Mouse (Mus musculus) midbrain, embryonic 12.5 days (tissue): Measurements from ENCODE around the gene Ankrd23. TPM values are rescaled to one million over a fixed set of nuclear protein-coding genes. Genes with fewer than 3 reads are reported as not detected.

Source experiments
- ATAC-seq: fragments of 200-750 bp; cut with Nextera tagmentation; 2 replicates; pipeline ENCODE4 v1.8.0; 2017; ENCODE audit warnings: low read depth, moderate TSS enrichment, moderate library complexity; ENCODE audit not compliant: low FRiP score
- H3K27ac ChIP-seq: fragments of 300-500 bp; sonication (generic); replicated peaks from 2 replicates; pipeline ENCODE4 v1.5.1; 2016; ENCODE audit warnings: mild to moderate bottlenecking
- H3K27me3 ChIP-seq: fragments of 300-500 bp; sonication (generic); 2 replicates; pipeline ENCODE4 v1.6.1; 2016; ENCODE audit warnings: mild to moderate bottlenecking
- H3K36me3 ChIP-seq: fragments of 300-500 bp; sonication (generic); 2 replicates; pipeline ENCODE4 v1.6.1; 2016
- H3K4me1 ChIP-seq: fragments of 300-500 bp; sonication (generic); 2 replicates; pipeline ENCODE4 v1.6.1; 2016
- H3K4me2 ChIP-seq: fragments of 300-500 bp; sonication (generic); replicated peaks from 2 replicates; pipeline ENCODE4 v1.6.1; 2016; ENCODE audit warnings: mild to moderate bottlenecking, moderate library complexity
- H3K4me3 ChIP-seq: fragments of 300-500 bp; sonication (generic); 2 replicates; pipeline ENCODE4 v1.5.1; 2016; ENCODE audit warnings: mild to moderate bottlenecking
- H3K9ac ChIP-seq: fragments of 300-500 bp; sonication (generic); replicated peaks from 2 replicates; pipeline ENCODE4 v1.6.1; 2016; ENCODE audit warnings: mild to moderate bottlenecking, moderate library complexity
- H3K9me3 ChIP-seq: fragments of 300-500 bp; sonication (generic); 2 replicates; pipeline ENCODE4 v1.6.1; 2016; ENCODE audit warnings: mild to moderate bottlenecking
- WGBS: fragments of 180-500 bp; shearing (Covaris S2); methylation state at CpG from one replicate; pipeline ENCODE4 v1.1.7; 2016; 5-methylcytosine and 5-hydroxymethylcytosine counted together
- polyA plus RNA-seq: library from polyadenylated mRNA; unstranded; fragments of >200 nt; fragmentation: Nextera tagmentation; extraction: Ambion mirVana; gene quantifications from 2 replicates; pipeline ENCODE4 v1.2.1, GENCODE M21; 2016

Ankrd23 gene
- polyA plus RNA-seq, 1 experiment from 2014 or later = 19.8 TPM

GRCm38 (mm10) chr1:36526903-36527302 is 9.8 kb downstream of the Ankrd23 start:
- Histone ChIP-seq H3K27ac (0 out of 2 replicates have a peak overlapping the region, but pooled peaks have one; percentile 20), H3K36me3 (peaks cover 58% of the 10 kb centered on the region), H3K4me2 (no peak overlapping the region), H3K4me1 (peaks cover 11% of the 10 kb centered on the region; the same call in 1 of the 2 replicates), H3K4me3 (no peak overlapping the region), H3K9ac (no peak overlapping the region), H3K9me3 (no peaks in the 10 kb centered on the region), H3K27me3 (no peaks in the 10 kb centered on the region)
- ATAC-seq = no peak
- WGBS = 96% methylated on average over 10 of the region's 10 CpGs

- ATAC-seq = no peak
Observed at GRCm38 (mm10) chr1:36525774-36526173, 10.9 kb downstream of the Ankrd23 start.

DNA sequence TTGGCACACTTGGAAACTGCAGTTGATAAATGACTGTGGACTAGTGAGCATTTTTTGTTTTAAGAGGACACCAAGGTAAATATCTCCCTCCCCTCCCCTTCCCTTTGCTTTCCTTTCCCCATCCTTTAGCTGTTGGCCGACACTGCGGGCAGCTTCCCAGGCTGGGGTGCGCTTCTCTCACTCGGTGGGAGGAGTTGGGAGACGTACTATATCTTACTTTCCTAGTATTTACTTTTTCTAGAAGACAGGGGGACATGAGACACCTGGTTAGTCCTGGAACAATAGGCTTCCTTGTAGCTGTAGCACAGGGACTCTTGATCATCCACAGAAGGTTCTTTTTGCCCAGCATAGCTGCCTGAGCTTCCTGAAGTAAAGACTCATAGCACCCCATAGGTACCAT is 12.6 kb downstream of the Ankrd23 start:
- no peak overlapping the region for H3K4me2 ChIP-seq
- ATAC-seq = no peak
- H3K27me3 ChIP-seq = no peaks in the 10 kb centered on the region
- H3K36me3 ChIP-seq = peaks cover 77% of the 10 kb centered on the region
- WGBS = 90% methylated on average over 5 of the region's 5 CpGs
- no peak overlapping the region for H3K4me3 ChIP-seq
- H3K9ac ChIP-seq = no peak overlapping the region
- H3K9me3 ChIP-seq = no peaks in the 10 kb centered on the region
- H3K4me1 ChIP-seq = peaks cover 11% of the 10 kb centered on the region; the same call in 1 of the 2 replicates
- H3K27ac ChIP-seq = peak overlapping the region; percentile 20; the same call in 1 of the 2 replicates

More at GRCm38 (mm10) chr1:36525774-36526173, 10.9 kb downstream of the Ankrd23 start:
- Histone ChIP-seq H3K36me3 (peaks cover 63% of the 10 kb centered on the region), H3K9ac (no peak overlapping the region), H3K27me3 (no peaks in the 10 kb centered on the region), H3K9me3 (no peaks in the 10 kb centered on the region), H3K4me2 (no peak overlapping the region), H3K4me3 (no peak overlapping the region), H3K4me1 (peaks cover 11% of the 10 kb centered on the region; the same call in 1 of the 2 replicates), H3K27ac (no peak overlapping the region)
- WGBS = 90% methylated on average over 12 of the region's 12 CpGs

DNA sequence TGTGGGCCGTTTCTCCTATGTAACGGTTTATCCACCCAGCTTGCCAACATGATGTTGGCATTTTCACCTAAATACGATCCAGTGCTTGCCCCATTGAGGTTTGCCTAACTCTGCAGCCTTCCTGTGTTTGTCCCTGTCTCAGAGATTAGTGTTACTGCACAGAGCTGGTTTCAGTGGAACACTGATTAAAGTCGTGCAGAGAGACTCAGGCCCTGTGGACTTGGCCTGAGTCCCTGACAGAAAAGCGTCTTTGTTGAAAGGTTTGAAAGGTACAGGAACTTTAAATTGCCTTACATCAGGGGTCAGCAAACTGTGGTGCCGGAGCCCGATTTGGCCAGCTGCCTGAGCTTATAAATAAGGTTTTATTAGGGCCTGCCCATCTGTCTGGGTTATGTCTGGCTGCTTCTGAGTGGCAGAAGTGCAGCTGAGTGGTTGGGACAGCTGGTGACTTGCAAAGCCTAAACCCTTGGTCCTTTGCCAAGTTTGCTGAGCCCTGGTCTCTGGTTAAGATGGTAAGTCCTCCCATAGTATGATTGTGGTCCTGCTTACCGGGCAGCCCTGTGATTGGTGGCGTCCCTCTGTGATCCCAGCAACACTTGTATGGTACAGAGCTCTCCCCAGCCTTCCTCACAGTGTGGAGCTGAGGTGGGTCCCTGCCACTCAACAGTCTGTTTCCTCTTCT is 13.2 kb downstream of the Ankrd23 start:
- no peak overlapping the region for H3K4me2 ChIP-seq
- 0 out of 2 replicates have a peak overlapping the region, but pooled peaks have one; percentile 31 for H3K9ac ChIP-seq
- H3K27me3 ChIP-seq = no peaks in the 10 kb centered on the region
- H3K4me1 ChIP-seq = peaks cover 9% of the 10 kb centered on the region; the same call in 1 of the 2 replicates
- 80% methylated on average over 9 of the region's 9 CpGs for WGBS
- ATAC-seq = 0 out of 2 replicates have a peak, but pooled peaks have one; percentile 53
- peaks cover 83% of the 10 kb centered on the region for H3K36me3 ChIP-seq
- peak overlapping the region; percentile 20; the same call in 1 of the 2 replicates for H3K27ac ChIP-seq
- no peak overlapping the region for H3K4me3 ChIP-seq
- H3K9me3 ChIP-seq = no peaks in the 10 kb centered on the region

GRCm38 (mm10) chr1:36522210-36522609 is 14.5 kb downstream of the Ankrd23 start:
- ATAC-seq = no peak
- 95% methylated on average over 7 of the region's 7 CpGs for WGBS
- peaks cover 86% of the 10 kb centered on the region for H3K36me3 ChIP-seq

GRCm38 (mm10) chr1:36519626-36520025 is 17.1 kb downstream of the Ankrd23 start:
- Histone ChIP-seq H3K9me3 (no peaks in the 10 kb centered on the region), H3K4me3 (no peak overlapping the region), H3K9ac (no peak overlapping the region), H3K4me1 (peaks cover 14% of the 10 kb centered on the region), H3K27me3 (no peaks in the 10 kb centered on the region), H3K36me3 (peaks cover 75% of the 10 kb centered on the region), H3K27ac (no peak overlapping the region), H3K4me2 (no peak overlapping the region)
- WGBS = 89% methylated on average over 11 of the region's 11 CpGs
- ATAC-seq = no peak

More at GRCm38 (mm10) chr1:36522210-36522609, 14.5 kb downstream of the Ankrd23 start:
- Histone ChIP-seq H3K4me2 (no peak overlapping the region), H3K9me3 (no peaks in the 10 kb centered on the region), H3K27ac (no peak overlapping the region), H3K4me3 (no peak overlapping the region), H3K4me1 (no peaks in the 10 kb centered on the region), H3K9ac (no peak overlapping the region), H3K27me3 (no peaks in the 10 kb centered on the region)

DNA sequence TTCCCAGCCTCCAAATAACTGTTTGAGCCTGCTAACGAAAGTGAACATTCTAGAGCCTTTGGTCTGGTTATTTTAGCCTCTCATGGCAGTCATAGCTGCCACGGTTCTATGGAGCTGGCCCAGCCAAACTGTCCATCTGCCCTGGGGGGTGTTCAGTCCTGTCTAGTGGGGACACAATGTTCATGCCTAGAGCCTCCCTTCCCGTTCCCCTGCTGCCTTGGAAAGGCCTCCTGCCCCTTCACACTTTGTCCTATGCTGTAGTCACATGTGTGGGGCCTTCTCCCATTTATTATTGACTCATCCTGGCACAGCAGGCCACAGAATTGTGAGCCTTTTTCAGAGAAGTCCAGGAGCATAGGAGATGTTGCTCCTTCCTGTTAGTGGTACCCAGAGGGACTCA is 18.4 kb downstream of the Ankrd23 start:
- 89% methylated on average over 3 of the region's 3 CpGs for WGBS
- no peaks in the 10 kb centered on the region for H3K9me3 ChIP-seq
- peaks cover 28% of the 10 kb centered on the region for H3K4me1 ChIP-seq
- no peak overlapping the region for H3K27ac ChIP-seq
- H3K27me3 ChIP-seq = no peaks in the 10 kb centered on the region
- no peak for ATAC-seq
- H3K4me2 ChIP-seq = no peak overlapping the region
- peaks cover 61% of the 10 kb centered on the region for H3K36me3 ChIP-seq
- H3K4me3 ChIP-seq = no peak overlapping the region
- H3K9ac ChIP-seq = no peak overlapping the region

DNA sequence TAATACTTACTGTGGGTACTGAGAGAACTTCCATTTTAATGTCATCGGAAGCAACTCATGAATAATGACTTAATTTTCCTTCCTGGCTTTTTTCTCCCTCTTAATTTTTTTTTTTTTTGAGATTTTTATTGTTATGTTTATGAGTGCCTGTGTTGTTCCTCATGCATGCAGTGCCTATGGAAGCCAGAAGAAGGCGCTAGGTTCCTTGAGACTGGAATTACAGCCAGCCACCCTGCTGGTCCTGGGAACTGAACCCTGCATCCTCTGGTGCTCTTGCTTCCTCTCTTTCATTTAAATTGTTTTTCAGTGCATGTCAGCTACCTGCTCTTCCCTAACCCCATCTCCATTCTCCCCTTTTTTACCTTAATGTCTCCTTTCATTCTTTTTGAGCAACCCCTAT is 23.0 kb downstream of the Ankrd23 start:
- Histone ChIP-seq H3K4me1 (peaks cover 33% of the 10 kb centered on the region), H3K9me3 (peaks cover 3% of the 10 kb centered on the region; the same call in 1 of the 2 replicates), H3K27ac (no peak overlapping the region), H3K27me3 (no peaks in the 10 kb centered on the region), H3K36me3 (peaks cover 18% of the 10 kb centered on the region), H3K4me2 (peak overlapping the region; percentile 92), H3K9ac (peak overlapping the region; percentile 92; the same call in 1 of the 2 replicates), H3K4me3 (peak overlapping the region; percentile 96)
- 38% methylated on average over 2 of the region's 2 CpGs for WGBS
- no peak for ATAC-seq

DNA sequence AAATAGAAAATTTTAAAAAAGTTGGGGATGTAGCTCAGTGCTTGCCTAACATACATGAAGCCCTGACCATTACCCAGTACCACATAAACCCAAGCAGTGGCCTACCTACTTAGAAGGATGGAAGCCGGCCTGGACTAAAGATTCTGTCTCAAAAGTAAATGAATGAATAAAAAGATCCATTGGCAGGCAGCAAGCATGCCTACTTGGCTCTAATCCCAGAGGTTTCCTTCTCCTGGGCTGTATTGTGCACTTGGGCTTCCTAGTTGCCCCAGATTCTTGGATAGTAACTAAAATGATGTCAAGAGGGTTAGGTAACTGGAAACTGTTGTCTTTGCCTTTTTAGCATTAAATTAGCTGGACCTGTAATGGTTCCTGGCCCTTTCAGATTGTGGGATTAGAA is 23.4 kb downstream of the Ankrd23 start:
- 0 out of 2 replicates have a peak overlapping the region, but pooled peaks have one; percentile 99 for H3K27ac ChIP-seq
- peak overlapping the region; percentile 92 for H3K4me2 ChIP-seq
- H3K4me3 ChIP-seq = peak overlapping the region; percentile 96
- H3K9me3 ChIP-seq = peaks cover 3% of the 10 kb centered on the region; the same call in 1 of the 2 replicates
- ATAC-seq = no peak
- peaks cover 33% of the 10 kb centered on the region for H3K4me1 ChIP-seq
- H3K27me3 ChIP-seq = no peaks in the 10 kb centered on the region
- 0% methylated on average over 1 of the region's 1 CpGs for WGBS
- H3K9ac ChIP-seq = peak overlapping the region; percentile 92; the same call in 1 of the 2 replicates
- peaks cover 16% of the 10 kb centered on the region; the same call in 1 of the 2 replicates for H3K36me3 ChIP-seq

- H3K9me3 ChIP-seq = peaks cover 3% of the 10 kb centered on the region; the same call in 1 of the 2 replicates
- H3K4me2 ChIP-seq = peak overlapping the region; percentile 92
- peak overlapping the region; percentile 99 for H3K27ac ChIP-seq
- peaks cover 16% of the 10 kb centered on the region; the same call in 1 of the 2 replicates for H3K36me3 ChIP-seq
- peak overlapping the region; percentile 96 for H3K4me3 ChIP-seq
- H3K9ac ChIP-seq = peak overlapping the region; percentile 92
- H3K27me3 ChIP-seq = no peaks in the 10 kb centered on the region
- 2% methylated on average over 16 of the region's 16 CpGs for WGBS
- peaks cover 33% of the 10 kb centered on the region for H3K4me1 ChIP-seq
- ATAC-seq = no peak
Observed at GRCm38 (mm10) chr1:36512966-36513280, 23.8 kb downstream of the Ankrd23 start.

DNA sequence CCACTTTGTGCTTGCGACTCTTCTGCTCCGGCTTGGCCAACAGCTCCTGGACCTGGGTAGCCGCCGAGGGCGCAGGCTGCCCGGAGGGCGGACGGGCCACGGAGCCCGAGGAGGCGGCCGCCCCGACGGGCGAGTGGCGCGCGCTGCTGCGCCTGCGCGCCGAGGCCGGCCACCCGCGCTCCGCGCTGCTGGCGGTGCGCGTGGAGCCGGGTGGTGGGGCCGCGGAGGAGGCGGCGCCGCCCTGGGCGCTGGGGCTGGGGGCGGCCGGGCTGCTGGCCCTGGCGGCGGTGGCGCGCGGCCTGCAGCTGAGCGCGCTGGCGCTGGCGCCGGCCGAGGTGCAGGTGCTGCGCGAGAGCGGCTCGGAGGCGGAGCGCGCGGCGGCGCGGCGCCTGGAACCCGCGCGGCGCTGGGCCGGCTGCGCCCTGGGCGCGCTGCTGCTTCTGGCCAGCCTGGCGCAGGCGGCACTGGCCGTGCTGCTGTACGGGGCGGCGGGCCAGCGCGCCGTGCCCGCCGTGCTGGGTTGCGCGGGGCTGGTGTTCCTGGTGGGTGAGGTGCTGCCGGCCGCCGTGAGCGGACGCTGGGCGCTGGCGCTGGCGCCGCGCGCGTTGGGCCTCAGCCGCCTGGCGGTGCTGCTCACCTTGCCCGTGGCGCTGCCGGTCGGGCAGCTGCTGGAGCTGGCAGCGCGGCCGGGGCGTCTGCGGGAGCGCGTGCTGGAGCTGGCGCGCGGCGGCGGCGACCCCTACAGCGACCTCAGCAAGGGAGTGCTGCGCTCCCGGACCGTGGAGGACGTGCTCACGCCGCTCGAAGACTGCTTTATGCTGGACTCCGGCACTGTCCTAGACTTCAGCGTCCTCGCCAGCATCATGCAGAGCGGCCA is 24.4 kb downstream of the Ankrd23 start:
- ATAC-seq = peak; percentile 75
- H3K4me3 ChIP-seq = peak overlapping the region; percentile 96
- H3K4me2 ChIP-seq = peak overlapping the region; percentile 92
- H3K27ac ChIP-seq = peak overlapping the region; percentile 99
- peaks cover 3% of the 10 kb centered on the region; the same call in 1 of the 2 replicates for H3K9me3 ChIP-seq
- peaks cover 17% of the 10 kb centered on the region for H3K36me3 ChIP-seq
- peaks cover 33% of the 10 kb centered on the region for H3K4me1 ChIP-seq
- WGBS = under 1% methylated on average over 70 of the region's 126 CpGs
- no peaks in the 10 kb centered on the region for H3K27me3 ChIP-seq
- peak overlapping the region; percentile 92 for H3K9ac ChIP-seq
